Mouse (Mus musculus) mouse embryonic stem cell (cell line): ENCODE results near the gene Opcml.

Source experiments
- in situ Hi-C, 2 experiments: fragments of 300-500 bp; cut with MboI; formaldehyde crosslinking; loops; 1 replicate in 1 of 2; 3 replicates in 1 of 2; pipeline ENCODE4 v1.14.3; 2019 to 2020; ENCODE audit warnings: low sequenced_read_pairs in 2 of 2, low pct_unique_long_range_greater_than_20kb in 1 of 2, mixed read lengths in 1 of 2; ENCODE audit not compliant: unreplicated experiment in 1 of 2

Gene Opcml

DNA sequence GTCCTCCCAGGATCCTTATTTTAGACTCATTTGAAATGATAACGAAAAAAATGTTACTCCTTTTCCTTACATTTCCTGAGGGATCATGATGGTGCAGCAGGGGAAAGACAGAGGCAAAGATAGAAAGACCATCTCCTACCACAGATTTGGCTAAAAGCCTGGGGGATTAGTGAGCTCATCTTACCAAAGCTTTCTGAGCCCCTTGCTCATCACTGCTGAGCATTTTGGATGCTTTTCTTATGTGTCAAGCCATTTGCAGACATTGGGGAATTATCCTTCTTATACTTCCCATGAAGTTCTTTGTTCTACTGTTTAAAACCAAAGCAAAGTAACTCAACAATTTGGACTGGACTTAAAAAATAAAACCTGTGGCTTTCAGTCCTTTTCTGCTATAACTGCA lies 30.6 kb downstream of the Opcml start:
- in situ Hi-C loops = no loop called here

DNA sequence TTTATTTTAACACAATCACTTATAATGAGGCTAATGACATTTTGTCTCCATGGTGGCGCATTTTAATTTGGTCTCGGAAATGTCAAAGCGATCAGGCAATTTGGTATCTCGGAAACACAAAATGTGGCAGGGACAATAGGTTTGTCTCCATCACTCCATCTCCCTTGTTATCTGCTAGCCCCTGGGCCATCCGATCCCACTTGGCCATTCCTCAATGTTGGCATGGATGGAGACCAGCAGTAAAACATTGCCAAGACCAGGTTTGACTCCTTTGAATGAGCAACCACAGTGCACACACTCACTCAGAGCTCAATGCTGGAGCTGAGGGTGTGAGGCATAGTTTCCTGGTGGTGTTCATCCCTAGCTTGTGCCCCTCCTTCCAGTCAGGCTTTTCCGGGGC lies 32.1 kb downstream of the Opcml start:
- in situ Hi-C loops = no loop called here

DNA sequence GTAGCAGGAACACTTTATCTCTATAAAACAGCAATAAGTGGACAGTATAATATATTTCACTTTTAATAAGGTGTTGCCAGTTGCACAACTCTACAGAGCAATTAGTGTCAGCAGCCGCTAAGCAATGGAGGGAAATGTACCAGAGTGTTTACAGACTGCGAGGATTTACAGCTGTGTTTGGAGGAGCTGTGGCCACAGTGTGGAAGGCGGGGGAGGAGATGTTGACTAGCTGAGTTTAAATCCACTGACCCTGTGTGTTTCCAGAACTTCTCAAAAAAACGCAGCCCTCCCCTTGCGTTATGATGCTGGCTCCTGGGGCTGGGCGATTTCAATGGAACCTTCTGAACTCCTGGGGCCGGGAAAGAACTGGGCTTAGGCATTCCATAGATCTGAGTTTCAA lies 33.8 kb downstream of the Opcml start:
- in situ Hi-C loops = no loop called here

DNA sequence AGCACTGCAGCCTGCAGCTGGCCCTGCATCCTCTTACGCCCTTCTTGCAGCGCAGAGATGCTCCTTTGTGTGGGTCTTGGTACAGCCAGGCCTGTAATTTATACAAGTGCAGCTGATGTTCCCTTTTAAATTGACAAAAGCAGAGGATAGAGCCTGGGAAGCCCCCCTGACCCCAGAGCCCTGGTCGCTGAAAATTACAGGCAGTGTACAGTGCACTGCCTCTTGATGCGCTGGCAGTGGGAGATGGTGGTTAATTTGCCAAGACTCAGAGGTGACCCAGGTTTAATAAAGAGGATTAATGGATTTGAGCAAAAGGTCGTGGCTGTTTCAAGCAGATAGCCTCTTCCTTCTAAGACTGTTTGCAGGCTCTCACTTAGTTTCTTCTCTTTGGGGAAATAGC lies 39.9 kb downstream of the Opcml start:
- in situ Hi-C loops = no loop called here

DNA sequence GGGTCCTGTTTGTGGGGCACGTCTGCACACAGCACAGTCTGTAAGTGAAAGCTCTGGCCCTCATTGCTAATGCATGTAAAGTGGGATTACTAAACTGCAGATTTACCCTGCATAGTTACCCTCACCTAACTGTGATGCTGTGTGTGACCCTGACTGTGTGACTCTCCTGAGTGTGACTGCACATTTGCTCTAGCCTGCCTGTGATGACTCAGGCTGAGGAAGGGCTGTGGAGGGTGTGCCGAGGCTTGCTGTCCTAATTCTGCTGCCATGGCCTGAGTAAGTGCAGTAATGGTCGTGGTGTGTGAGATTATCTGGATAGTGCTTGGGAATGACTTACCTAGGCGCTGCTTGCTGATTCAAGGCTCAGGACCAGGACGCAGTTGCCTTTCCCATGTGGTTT lies 52.2 kb downstream of the Opcml start:
- in situ Hi-C loops = no loop called here

- in situ Hi-C loops = no loop called here
Measured at GRCm38 (mm10) chr9:27871624-27872023, 81.0 kb downstream of the Opcml start.

GRCm38 (mm10) chr9:27889636-27890035 lies 99.1 kb downstream of the Opcml start:
- in situ Hi-C loops = no loop called here

GRCm38 (mm10) chr9:27917250-27917649 lies 126.7 kb downstream of the Opcml start:
- in situ Hi-C loops = no loop called here

DNA sequence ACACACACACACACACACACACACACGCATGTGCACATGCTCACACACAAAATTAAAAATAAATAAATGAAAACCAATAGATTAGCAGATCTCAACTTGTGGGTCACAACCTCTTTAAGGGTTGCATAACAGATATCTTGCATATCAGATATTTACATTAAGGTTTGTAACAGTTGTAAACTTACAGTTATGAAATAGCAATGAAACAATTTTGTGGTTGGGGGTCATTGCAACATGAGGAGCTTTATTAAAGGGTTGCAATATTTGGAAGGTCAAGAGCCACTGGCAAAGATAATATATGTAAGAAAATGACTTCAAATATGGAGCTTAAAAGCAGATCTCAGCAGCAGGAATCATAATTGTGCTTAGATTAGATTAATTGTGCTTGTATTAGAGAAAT lies 132.9 kb downstream of the Opcml start:
- in situ Hi-C loops = no loop called here

DNA sequence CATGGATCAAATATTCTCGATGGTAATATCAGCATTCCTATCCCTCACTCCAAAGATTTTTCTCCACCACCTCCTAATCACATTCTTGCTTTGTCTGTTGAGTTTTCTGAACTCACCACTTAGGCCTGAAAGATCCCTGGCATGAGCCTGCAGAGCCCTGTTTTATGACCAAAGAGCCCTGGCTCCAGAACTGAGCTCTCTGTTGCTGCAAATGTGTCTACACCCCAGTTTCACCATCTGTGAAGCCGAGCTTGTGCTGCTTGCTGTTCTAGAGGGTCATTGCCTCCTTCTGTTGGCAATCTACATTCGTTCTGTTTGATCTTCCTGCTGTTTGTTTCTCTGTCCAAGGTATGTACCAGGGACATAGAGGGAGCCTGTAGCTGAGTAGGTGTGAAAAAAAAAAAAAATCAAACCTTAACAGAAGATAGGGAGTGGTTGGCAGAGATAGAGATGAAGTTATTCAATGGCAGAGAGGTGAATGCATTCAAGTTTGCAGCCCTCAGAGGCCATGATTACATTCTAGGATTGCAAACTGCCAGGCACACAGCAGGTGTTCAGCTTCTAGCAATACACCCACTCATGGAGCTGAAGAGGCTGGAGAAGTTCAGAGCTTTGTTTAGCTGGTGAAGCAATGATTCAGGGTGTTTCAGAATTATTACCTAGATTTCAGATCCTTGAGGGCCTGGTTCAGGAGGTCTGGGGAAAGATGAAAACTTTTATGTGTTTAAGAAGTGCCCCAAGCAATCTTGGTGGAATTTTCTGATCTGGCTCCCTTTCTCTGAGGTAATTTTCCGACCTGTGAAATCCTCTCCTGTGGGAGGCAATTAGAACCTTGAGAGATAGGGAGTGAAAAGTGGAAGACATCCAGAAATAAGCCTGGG lies 133.6 kb downstream of the Opcml start:
- in situ Hi-C loops = no loop called here

- in situ Hi-C loops = no loop called here
Measured at GRCm38 (mm10) chr9:27925650-27926049, 135.1 kb downstream of the Opcml start.

DNA sequence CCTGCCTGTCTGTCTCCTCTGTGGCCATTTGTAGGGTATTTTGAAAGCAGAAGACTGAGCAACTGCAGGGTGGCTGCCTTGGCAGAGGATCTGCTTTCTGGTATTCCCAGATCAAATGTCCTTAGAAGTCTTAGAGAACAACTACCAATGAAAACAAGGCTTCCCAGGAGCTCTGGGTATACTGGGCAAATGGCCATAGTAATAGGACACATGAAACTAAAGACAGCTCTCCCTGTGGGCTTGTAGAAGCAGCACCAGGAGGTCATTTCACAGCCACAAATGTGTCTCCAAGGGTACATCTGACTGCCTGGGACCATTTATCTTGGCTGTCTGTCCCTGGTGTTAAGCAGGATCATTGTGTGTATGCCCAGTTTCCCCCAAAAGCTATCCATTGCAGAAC lies 146.7 kb downstream of the Opcml start:
- in situ Hi-C loops = no loop called here

DNA sequence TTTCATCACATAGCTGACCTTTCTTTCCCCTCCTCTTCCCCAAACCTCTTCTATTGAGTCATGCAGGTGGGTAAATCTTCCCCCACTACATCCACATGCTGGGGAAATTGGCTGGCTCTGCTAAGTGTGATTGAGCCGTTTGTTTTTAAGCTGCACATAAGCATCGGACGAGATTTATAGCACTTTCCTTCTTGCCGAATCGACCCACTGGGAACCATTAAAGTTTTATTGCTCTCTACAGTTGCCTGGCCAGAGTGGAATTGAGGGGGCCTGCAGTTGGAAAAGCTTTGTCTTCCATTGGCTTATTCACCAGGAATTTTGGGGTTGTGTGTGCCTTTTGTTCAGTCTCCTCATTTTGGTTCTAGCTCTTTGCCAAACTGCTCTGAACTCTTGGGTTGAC lies 147.1 kb downstream of the Opcml start:
- in situ Hi-C loops = no loop called here

DNA sequence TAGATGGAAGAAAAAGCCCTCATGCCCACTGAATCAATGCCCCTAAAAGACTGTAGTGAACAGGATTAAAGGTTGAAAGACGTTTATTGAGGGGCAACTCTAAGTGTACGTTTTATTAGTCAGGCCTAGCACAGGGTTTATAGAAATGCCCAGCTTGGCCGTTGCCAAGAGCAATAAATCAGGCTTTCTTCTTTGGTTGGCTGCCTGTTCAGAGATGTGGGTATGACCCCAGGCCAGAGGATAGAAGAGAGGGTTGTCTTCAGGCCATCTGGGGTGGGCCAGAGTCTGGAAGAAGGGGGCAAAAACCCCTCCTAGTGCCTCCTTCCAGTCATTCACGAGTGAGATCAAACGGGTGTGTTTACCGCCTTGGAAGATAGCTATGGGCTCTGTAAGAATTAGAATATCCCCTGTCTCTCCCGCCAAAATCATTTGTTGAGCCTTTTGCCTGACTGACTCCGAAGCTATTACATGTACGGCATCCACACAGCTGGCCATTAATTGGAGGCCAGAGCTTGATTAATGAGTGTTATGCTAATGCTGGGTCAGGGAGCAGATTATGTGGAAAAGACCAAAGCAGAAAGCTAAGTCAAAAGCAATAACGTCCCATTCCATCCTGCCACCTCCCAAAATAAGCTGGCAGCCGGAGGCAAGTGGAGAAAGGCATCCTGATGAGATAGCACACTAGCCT lies 154.9 kb downstream of the Opcml start:
- in situ Hi-C loops = no loop called here

GRCm38 (mm10) chr9:27951110-27951509 lies 160.5 kb downstream of the Opcml start:
- in situ Hi-C loops = no loop called here

- in situ Hi-C loops = no loop called here
Measured at GRCm38 (mm10) chr9:27961682-27962081, 171.1 kb downstream of the Opcml start.

GRCm38 (mm10) chr9:27963385-27963784 lies 172.8 kb downstream of the Opcml start:
- in situ Hi-C loops = no loop called here

GRCm38 (mm10) chr9:27964902-27965550 lies 174.5 kb downstream of the Opcml start:
- in situ Hi-C loops = no loop called here

DNA sequence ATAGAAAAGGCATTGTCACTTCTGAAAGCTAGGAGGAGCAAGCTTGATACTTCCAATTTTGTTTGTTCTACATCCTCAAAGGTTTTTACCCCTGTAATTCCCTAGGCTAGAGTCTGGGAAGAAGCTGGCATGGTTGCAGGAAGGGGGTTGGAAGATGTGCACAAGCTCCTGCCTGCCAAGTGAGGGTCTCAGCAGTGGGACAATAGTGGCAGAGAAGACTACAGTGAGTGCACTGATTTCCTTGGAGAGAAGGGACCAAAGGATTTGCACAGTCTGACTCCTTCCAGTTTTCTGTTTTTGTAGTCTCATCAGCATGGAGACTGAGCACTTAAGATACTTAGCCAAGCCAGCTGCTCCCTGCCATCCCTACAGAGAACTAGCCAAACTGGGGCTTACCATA lies 177.7 kb downstream of the Opcml start:
- in situ Hi-C loops = no loop called here
